10 mouse cellular contexts compared by ENCODE assay signal in the genomic region with DNA sequence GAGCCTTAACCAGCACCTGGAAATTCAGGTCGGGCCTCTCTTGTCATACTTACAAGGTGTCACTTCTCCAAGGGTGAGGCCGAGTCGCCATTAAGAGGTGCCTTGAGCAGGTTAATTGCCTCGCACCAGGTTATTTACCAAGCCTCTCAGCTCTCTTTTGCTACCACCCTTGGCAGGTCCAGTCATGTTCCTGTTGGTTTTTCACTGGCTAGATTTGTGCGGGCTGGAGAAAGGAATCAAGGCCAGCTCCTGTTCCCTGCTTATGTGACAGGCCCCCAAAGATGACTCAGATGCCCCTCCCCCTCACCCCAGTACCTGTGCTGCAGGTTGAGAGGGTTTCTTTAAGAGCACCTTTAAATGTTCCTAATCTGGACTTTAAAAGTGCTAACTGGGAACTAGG. TPM values are rescaled to one million over a fixed set of nuclear protein-coding genes. Genes with fewer than 3 reads are reported as not detected.
DNase-seq lines count a peak whose midpoint lies in the region; ATAC-seq and TF ChIP-seq lines count a peak whose summit lies in the region.
"Had no signal": no experiment of that assay in that cellular context is flagged by ENCODE, and none has a peak within 500 bp of the region (broad histone marks: within the 10 kb centered on the region; RNA-seq: fewer than 3 reads in every experiment).

No protein-coding gene starts in this region.

- no peaks in the 10 kb centered on the region for H3K4me1 ChIP-seq in embryonic facial prominence, embryonic 14.5 days (ENCODE audit: control insufficient read depth, insufficient read depth, low read length)
- peaks cover 12% of the 10 kb centered on the region; the same call in 1 of the 2 replicates for H3K4me1 ChIP-seq in intestine, embryonic 16.5 days (ENCODE audit: control insufficient read depth, insufficient read depth, low read length)
- H3K4me1 ChIP-seq in thymus, adult 2 months (replicated peaks; ENCODE audit: control insufficient read depth, insufficient read depth, low read length): peaks cover 9% of the 10 kb centered on the region; the same call in 1 of the 2 replicates
- H3K4me1 ChIP-seq: forebrain, embryonic 12.5 days; heart, embryonic 12.5 days had no signal

- TF ChIP-seq POLR2A in thymus, adult 2 months (IDR thresholded peaks at IDR 0.05; ENCODE audit: control insufficient read depth, extremely low read depth, insufficient read depth, low read length, poor library complexity): no peak

- peak; percentile 72 for DNase-seq in embryonic facial prominence, embryonic 14.5 days (ENCODE audit: low spot score)
- DNase-seq in lung, postnatal 14 days: peak; percentile 29
- DNase-seq in urinary bladder, postnatal 14 days (ENCODE audit: low spot score): peak; percentile 83
- no peak for DNase-seq in cerebellum, adult 11-12 months
- no peak for DNase-seq in thymus, adult 2 months
- no peak for DNase-seq in testis, postnatal 10 days (ENCODE audit: low spot score)
- DNase-seq: liver, embryonic 13.5 days had no signal

- no peaks in the 10 kb centered on the region for H3K9me3 ChIP-seq in embryonic facial prominence, embryonic 14.5 days (ENCODE audit: control insufficient read depth, low read length)
- H3K9me3 ChIP-seq in intestine, embryonic 16.5 days (ENCODE audit: control insufficient read depth, low read length): no peaks in the 10 kb centered on the region
- H3K9me3 ChIP-seq: forebrain, embryonic 12.5 days; heart, embryonic 12.5 days; liver, embryonic 13.5 days had no signal

- H3K4me3 ChIP-seq in embryonic facial prominence, embryonic 14.5 days (ENCODE audit: low read depth, low read length): no peak overlapping the region
- H3K4me3 ChIP-seq in intestine, embryonic 16.5 days (ENCODE audit: low read length): no peak overlapping the region
- no peak overlapping the region for H3K4me3 ChIP-seq in thymus, adult 2 months (ENCODE audit: control insufficient read depth, insufficient read depth, low read length)
- H3K4me3 ChIP-seq: forebrain, embryonic 12.5 days; heart, embryonic 12.5 days; liver, embryonic 13.5 days had no signal

- TF ChIP-seq CTCF in thymus, adult 2 months (IDR thresholded peaks at IDR 0.05; ENCODE audit: borderline replicate concordance, control insufficient read depth, extremely low read depth, insufficient read depth, low read length, poor library complexity): no peak

- peak; percentile 60; the same call in 1 of the 2 replicates for ATAC-seq in embryonic facial prominence, embryonic 14.5 days (ENCODE audit: low read depth)
- ATAC-seq in intestine, embryonic 16.5 days: 0 out of 2 replicates have a peak, but pooled peaks have one; percentile 4

- 69% methylated on average over 5 of the region's 5 CpGs for WGBS in embryonic facial prominence, embryonic 14.5 days
- WGBS in intestine, embryonic 16.5 days: 50% methylated on average over 5 of the region's 5 CpGs
- WGBS in thymus, adult 2 months: 95% methylated on average over 5 of the region's 5 CpGs

- no peak overlapping the region for H3K9ac ChIP-seq in embryonic facial prominence, embryonic 14.5 days (ENCODE audit: low read depth, low read length)
- peak overlapping the region; percentile 5; the same call in 1 of the 2 replicates for H3K9ac ChIP-seq in intestine, embryonic 16.5 days (ENCODE audit: low read depth, low read length)
- H3K9ac ChIP-seq: forebrain, embryonic 12.5 days; heart, embryonic 12.5 days; liver, embryonic 13.5 days had no signal

- no peaks in the 10 kb centered on the region for H3K36me3 ChIP-seq in embryonic facial prominence, embryonic 14.5 days (ENCODE audit: control insufficient read depth, insufficient read depth, low read length)
- no peaks in the 10 kb centered on the region for H3K36me3 ChIP-seq in intestine, embryonic 16.5 days (ENCODE audit: control insufficient read depth, insufficient read depth, low read length)
- no peaks in the 10 kb centered on the region for H3K36me3 ChIP-seq in thymus, adult 2 months (ENCODE audit: control insufficient read depth, insufficient read depth, low read length)
- H3K36me3 ChIP-seq: forebrain, embryonic 12.5 days; heart, embryonic 12.5 days; liver, embryonic 13.5 days had no signal

- H3K4me2 ChIP-seq in embryonic facial prominence, embryonic 14.5 days (ENCODE audit: low read depth, low read length): no peak overlapping the region
- H3K4me2 ChIP-seq in intestine, embryonic 16.5 days (ENCODE audit: low read depth, low read length): no peak overlapping the region
- H3K4me2 ChIP-seq: forebrain, embryonic 12.5 days; heart, embryonic 12.5 days; liver, embryonic 13.5 days had no signal

- no peaks in the 10 kb centered on the region for H3K27me3 ChIP-seq in embryonic facial prominence, embryonic 14.5 days (replicated peaks; ENCODE audit: control insufficient read depth, insufficient read depth, low read length)
- H3K27me3 ChIP-seq in intestine, embryonic 16.5 days (replicated peaks; ENCODE audit: control insufficient read depth, insufficient read depth, low read length): no peaks in the 10 kb centered on the region
- no peaks in the 10 kb centered on the region for H3K27me3 ChIP-seq in thymus, adult 2 months (ENCODE audit: control insufficient read depth, insufficient read depth, low read length)
- H3K27me3 ChIP-seq: forebrain, embryonic 12.5 days; heart, embryonic 12.5 days; liver, embryonic 13.5 days had no signal

- H3K27ac ChIP-seq in embryonic facial prominence, embryonic 14.5 days (replicated peaks; ENCODE audit: low read depth, low read length): peak overlapping the region; percentile 22; the same call in 1 of the 2 replicates
- H3K27ac ChIP-seq in intestine, embryonic 16.5 days (ENCODE audit: low read length): peak overlapping the region; percentile 47; the same call in 1 of the 2 replicates
- H3K27ac ChIP-seq in thymus, adult 2 months (ENCODE audit: control insufficient read depth, insufficient read depth, low read length): no peak overlapping the region
- H3K27ac ChIP-seq: forebrain, embryonic 12.5 days; liver, embryonic 13.5 days had no signal

RNA-seq across cellular contexts. Expression of a gene that starts 36.1 kb away (rescaled TPM):
- polyA plus RNA-seq in embryonic facial prominence, embryonic 14.5 days (2014; fragmentation: Nextera tagmentation; extraction: Ambion mirVana): 6.1 and 7.2 TPM in 2 replicates
- polyA plus RNA-seq in intestine, embryonic 16.5 days (2015; fragmentation: Nextera tagmentation; extraction: Ambion mirVana): 7.2 and 7.4 TPM in 2 replicates
- polyA plus RNA-seq in thymus, adult 2 months (2012; rRNA removed): 6.4 and 6.9 TPM in 2 replicates

RNA-seq across cellular contexts. Expression of a gene that starts 43.6 kb away (rescaled TPM):
- polyA plus RNA-seq in embryonic facial prominence, embryonic 14.5 days (2014; fragmentation: Nextera tagmentation; extraction: Ambion mirVana): 37.3 and 47.5 TPM in 2 replicates
- 170 and 181 TPM in 2 replicates for polyA plus RNA-seq in intestine, embryonic 16.5 days (2015; fragmentation: Nextera tagmentation; extraction: Ambion mirVana)
- 23.5 TPM in 2 replicates for polyA plus RNA-seq in thymus, adult 2 months (2012; rRNA removed)

Comparison
In these comparisons a context has a peak if more than half of its experiments do, and no peak if none do; other contexts are left out.
1. DNase-seq: peak in embryonic facial prominence, embryonic 14.5 days (single experiment), lung, postnatal 14 days (single experiment) and urinary bladder, postnatal 14 days (single experiment); none in cerebellum, adult 11-12 months (single experiment), thymus, adult 2 months (single experiment) and testis, postnatal 10 days (single experiment).